Mouse (Mus musculus): ENCODE measurements at regions not wholly inside any gene's neighbourhood (a gene's known extent, or its start where the extent isn't known, plus 50 kb on each side); places are given as distances from the start of the nearest gene placed in this dataset.
"Not testable (repeated sequence)": the region's sequence is repeated elsewhere in the genome, so short reads cannot be mapped to it uniquely, and the experiment has no call there.

DNA sequence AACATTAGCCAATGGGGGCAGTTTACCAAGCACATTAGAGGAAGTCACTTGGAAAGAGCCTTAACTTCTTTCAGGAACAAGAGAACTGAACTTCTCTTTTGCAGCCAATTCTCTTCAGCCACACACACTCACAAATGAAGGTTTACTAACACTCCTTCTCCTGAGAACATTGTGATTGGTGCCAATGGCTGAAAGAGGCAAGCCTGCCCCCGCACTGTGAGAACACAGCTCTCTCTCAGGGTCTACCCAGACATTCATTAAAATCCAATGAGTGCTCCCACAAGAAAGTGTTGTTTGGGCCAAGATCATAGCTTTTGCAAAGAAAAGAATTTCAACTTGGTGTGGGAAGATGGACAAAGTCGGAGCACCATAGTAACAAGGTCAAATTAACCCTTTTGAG, 454.8 kb downstream of the Rfpl4b start:
- H3K4me3 ChIP-seq (replicated peaks), result no peak overlapping the region
- WGBS, result 92% methylated on average over 2 of the region's 2 CpGs
- no peaks in the 10 kb centered on the region for H3K36me3 ChIP-seq
- H3K9ac ChIP-seq, result no peak overlapping the region
- ATAC-seq (replicated peaks; ENCODE audit: low FRiP score), result no peak
- no peaks in the 10 kb centered on the region for H3K4me1 ChIP-seq
- H3K27ac ChIP-seq, result no peak overlapping the region
- no peak overlapping the region for H3K4me2 ChIP-seq
- H3K9me3 ChIP-seq (replicated peaks), result no peaks in the 10 kb centered on the region
- no peaks in the 10 kb centered on the region for H3K27me3 ChIP-seq

DNA sequence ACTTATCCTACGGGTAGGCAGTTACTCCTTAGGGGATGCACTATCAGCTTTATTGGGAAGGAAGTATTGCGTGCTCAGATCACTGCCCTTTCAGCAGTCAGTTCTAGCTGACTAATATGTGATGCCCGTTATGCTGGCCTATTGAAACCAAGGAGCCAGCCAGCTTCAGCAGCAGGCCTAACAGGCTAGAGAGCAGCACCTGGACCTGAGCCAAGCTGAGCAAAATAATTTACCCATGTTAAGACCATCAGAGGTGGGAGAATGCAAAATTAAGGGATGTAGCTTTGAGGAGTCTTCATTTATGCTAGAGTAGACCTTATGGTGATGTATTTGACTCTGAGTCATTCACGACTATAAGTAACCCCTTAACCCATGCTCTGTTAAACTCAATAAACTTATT, 456.7 kb downstream of the Rfpl4b start:
- Histone ChIP-seq H3K4me3 (replicated peaks) (no peak overlapping the region), H3K27me3 (no peaks in the 10 kb centered on the region), H3K9me3 (replicated peaks) (no peaks in the 10 kb centered on the region), H3K36me3 (no peaks in the 10 kb centered on the region), H3K4me1 (no peaks in the 10 kb centered on the region), H3K9ac (no peak overlapping the region), H3K27ac (no peak overlapping the region), H3K4me2 (no peak overlapping the region)
- no peak for ATAC-seq (replicated peaks; ENCODE audit: low FRiP score)
- 83% methylated on average over 4 of the region's 4 CpGs for WGBS

DNA sequence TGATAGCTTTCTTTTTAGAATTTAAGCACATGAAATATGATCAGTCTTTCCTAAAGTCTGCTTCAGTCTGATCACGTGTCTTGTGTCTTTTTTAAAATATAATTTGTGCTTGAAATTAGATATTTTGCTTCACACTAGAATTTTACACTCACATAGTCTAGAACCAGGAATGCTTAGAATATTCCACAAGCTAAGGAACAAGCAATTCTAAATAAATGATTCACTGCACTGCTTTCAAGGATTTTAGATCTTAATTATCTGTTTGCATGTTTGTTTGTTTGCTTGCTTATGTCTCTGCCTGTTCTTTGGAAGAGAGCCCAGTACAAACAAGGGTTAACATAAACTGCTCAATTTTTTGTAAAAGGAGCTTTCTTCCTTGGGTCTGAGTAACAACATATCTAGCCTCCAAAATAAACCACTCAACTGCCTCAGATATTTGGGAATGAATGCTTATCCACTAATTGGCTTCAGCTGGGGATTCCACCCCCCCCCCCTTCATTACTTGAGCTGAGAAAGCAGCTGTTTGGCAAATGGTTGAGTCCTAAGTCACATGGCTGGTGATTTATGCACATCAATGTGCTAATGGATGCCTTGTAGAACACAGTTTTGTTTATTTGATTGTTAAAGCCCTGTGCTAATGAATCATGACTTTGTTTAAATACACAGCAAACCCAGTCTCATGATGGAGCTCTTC, 463.9 kb downstream of the Rfpl4b start:
- Histone ChIP-seq H3K9me3 (replicated peaks) (no peaks in the 10 kb centered on the region), H3K4me1 (peaks cover 4% of the 10 kb centered on the region; the same call in 1 of the 2 replicates), H3K9ac (no peak overlapping the region), H3K4me3 (replicated peaks) (no peak overlapping the region), H3K36me3 (no peaks in the 10 kb centered on the region), H3K27me3 (no peaks in the 10 kb centered on the region), H3K27ac (no peak overlapping the region), H3K4me2 (no peak overlapping the region)
- 44% methylated on average over 1 of the region's 1 CpGs for WGBS
- ATAC-seq (replicated peaks; ENCODE audit: low FRiP score), result no peak

DNA sequence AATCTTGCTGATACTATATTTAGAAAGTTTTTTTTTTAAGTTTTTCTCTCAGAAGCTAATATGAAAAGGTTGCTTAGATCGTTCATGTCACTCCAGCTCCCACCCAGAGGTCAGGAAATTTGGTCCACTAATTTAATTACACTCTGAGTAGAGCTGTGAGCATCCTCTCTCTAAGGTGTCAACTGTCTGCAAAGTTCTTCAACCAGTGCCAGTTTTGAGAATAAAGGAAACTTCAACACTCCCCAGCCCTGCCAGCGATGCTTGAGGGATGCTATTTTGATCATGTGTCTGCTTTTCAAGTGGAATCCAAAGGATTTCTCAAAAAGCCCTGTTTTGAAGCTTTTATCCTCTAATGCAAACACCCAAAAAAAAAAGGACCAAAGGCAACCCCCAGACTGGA, 467.6 kb downstream of the Rfpl4b start:
- no peak overlapping the region for H3K4me2 ChIP-seq
- WGBS, result 23% methylated on average over 2 of the region's 2 CpGs
- H3K36me3 ChIP-seq, result no peaks in the 10 kb centered on the region

DNA sequence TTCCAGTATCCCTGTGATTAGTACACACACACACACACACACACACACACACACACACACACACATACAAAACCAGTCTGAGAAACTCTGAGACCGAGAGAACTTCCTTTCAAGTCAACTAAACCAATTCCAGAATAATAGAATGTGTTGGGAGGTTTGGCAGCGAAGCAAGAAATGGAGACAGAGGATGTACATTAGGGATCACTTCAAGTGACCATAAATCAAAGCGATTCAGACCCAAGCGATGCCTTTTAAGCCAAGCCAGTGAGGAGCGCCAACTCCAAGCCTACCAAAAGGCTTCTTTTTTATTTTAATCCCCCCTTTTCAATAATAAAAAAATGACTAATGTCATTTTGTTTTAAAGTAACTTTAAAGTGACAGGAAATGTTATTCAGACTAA, 468.1 kb downstream of the Rfpl4b start:
- peaks cover 4% of the 10 kb centered on the region; the same call in 1 of the 2 replicates for H3K4me1 ChIP-seq
- no peak overlapping the region for H3K27ac ChIP-seq
- H3K4me2 ChIP-seq, result no peak overlapping the region
- H3K4me3 ChIP-seq (replicated peaks), result no peak overlapping the region
- H3K9ac ChIP-seq, result no peak overlapping the region
- peak; percentile 60; the same call in 1 of the 2 replicates for ATAC-seq (replicated peaks; ENCODE audit: low FRiP score)
- no peaks in the 10 kb centered on the region for H3K36me3 ChIP-seq
- H3K9me3 ChIP-seq (replicated peaks), result no peaks in the 10 kb centered on the region
- H3K27me3 ChIP-seq, result no peaks in the 10 kb centered on the region
- WGBS, result 41% methylated on average over 5 of the region's 5 CpGs

More for the DNA sequence above, 467.6 kb downstream of the Rfpl4b start:
- H3K27ac ChIP-seq, result no peak overlapping the region
- no peak overlapping the region for H3K4me3 ChIP-seq (replicated peaks)
- no peaks in the 10 kb centered on the region for H3K9me3 ChIP-seq (replicated peaks)
- no peak overlapping the region for H3K9ac ChIP-seq
- H3K27me3 ChIP-seq, result no peaks in the 10 kb centered on the region
- peaks cover 4% of the 10 kb centered on the region; the same call in 1 of the 2 replicates for H3K4me1 ChIP-seq
- ATAC-seq (replicated peaks; ENCODE audit: low FRiP score), result no peak

DNA sequence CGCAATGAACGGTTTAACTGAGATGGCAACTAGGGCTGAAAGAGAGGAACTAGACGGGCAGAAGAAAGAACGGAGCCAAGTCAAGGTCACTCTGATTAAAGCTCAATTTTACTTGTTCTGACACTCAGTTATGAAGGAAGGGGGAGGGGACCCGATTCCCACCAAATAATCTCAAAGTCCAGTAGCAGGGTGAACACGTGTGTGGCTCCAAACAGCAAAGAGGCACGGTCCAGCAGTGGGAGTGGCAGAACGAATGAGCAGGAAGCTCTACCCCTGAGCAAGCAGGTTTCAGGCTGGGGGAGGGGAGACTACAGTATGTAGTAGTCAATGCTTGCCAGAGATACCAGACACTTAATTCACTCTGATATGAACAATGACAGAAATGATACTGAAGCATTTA, 474.6 kb downstream of the Rfpl4b start:
- not testable (repeated sequence) for H3K27me3 ChIP-seq

DNA sequence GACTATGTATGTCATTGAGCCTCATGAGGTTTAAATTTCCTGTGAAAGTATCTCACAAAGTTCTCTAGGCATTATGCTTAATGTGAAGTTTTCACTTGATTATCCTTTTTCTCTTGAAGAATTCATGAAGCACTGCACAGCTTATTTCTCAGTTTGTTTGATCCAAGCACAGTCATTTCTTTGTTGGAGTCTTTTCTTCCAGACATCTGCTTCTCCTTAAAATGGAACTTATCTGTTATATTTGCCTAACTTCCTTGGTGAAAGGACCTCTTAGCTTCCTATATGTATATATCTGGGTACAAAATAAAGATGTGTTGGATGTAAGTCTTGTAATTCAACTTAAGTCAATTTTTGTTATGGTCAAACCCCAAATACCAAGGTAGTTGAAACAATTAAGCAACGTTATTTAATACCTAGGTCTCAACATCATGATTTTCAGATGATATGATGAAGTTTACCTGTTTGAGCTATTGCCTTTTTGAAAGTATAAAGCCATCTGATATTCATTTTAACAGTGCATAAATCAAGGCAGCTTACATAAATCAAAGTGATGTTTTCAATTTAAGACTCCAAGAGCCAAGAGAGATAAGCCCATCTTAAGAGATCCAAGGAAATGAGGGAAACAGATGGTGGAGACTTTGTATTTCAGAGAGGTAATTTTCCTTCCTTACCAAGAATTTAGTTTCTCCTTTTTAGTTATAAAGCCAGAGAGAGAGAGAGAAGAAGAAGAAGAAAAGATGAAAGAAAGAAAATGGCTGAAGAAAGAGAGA, 481.0 kb downstream of the Rfpl4b start:
- Histone ChIP-seq H3K27me3 (no peaks in the 10 kb centered on the region), H3K9ac (no peak overlapping the region), H3K4me3 (replicated peaks) (no peak overlapping the region), H3K9me3 (replicated peaks) (no peaks in the 10 kb centered on the region), H3K36me3 (no peaks in the 10 kb centered on the region), H3K4me2 (no peak overlapping the region), H3K27ac (no peak overlapping the region), H3K4me1 (no peaks in the 10 kb centered on the region)
- no peak for ATAC-seq (replicated peaks; ENCODE audit: low FRiP score)
- WGBS, result 76% methylated on average over 1 of the region's 1 CpGs

More for the DNA sequence above, 474.6 kb downstream of the Rfpl4b start:
- not testable (repeated sequence) for H3K9ac ChIP-seq; H3K9me3 ChIP-seq (replicated peaks); ATAC-seq (replicated peaks; ENCODE audit: low FRiP score); H3K36me3 ChIP-seq; H3K4me2 ChIP-seq; H3K27ac ChIP-seq; H3K4me3 ChIP-seq (replicated peaks); H3K4me1 ChIP-seq
- 58% methylated on average over 8 of the region's 8 CpGs for WGBS

DNA sequence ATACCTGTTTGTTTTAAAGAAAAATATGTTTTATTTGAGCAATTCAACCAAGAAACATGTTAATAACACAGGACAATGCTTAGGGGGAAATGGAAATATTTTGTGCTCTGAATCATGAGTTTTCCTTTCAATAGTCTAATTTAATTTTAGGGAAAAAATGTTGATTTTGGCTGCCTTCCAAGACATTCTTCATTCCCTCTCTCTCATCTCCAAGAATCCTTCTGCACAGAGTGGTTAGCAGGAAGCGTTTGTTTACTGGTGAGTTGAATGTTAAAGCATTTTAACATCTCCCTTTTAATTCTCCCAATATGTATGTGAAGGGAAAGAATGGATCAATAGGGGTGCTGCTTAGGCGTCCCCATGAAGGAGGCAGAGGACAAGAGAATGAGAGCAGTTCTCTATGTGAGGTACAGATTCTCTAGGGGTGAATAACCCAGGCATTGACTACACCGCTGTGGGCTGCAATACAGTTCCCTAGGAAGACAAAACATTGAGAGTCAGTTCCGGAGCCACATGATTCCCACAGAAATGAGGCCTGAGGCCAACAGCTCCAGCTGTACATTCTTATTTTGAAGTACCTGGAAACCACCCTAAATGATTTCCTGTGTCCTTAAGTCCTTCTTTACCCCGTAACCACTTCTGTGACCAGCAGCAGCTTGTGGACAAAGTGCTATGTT, 512.7 kb downstream of the Rfpl4b start:
- peaks cover 4% of the 10 kb centered on the region; the same call in 1 of the 2 replicates for H3K4me1 ChIP-seq
- no peak overlapping the region for H3K4me3 ChIP-seq (replicated peaks)
- no peak overlapping the region for H3K4me2 ChIP-seq
- H3K27me3 ChIP-seq, result no peaks in the 10 kb centered on the region
- H3K36me3 ChIP-seq, result no peaks in the 10 kb centered on the region
- H3K9me3 ChIP-seq (replicated peaks), result no peaks in the 10 kb centered on the region
- WGBS, result 41% methylated on average over 5 of the region's 5 CpGs
- ATAC-seq (replicated peaks; ENCODE audit: low FRiP score), result peak; percentile 54; the same call in 1 of the 2 replicates
- H3K27ac ChIP-seq, result peak overlapping the region; percentile 49
- no peak overlapping the region for H3K9ac ChIP-seq

DNA sequence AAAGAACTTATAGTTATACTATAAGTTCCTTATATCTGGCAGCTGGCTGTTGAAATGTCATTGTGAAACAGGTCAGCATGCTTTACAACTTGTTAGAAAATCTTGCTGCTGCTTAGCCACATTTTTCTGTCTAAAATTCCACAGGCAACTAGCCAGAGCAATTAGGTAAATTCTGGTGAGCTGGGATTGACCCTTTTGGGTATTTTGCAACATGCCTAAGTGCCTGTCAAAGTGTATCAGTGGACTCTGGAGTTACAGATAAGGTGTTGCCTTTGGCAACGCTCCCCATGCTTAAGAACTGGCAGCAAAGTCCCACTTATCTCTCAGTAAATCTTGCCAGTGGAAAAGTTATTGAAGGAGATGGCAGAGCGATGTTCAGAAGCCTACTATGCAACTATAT, 525.9 kb downstream of the Rfpl4b start:
- Histone ChIP-seq H3K9ac (no peak overlapping the region), H3K4me2 (no peak overlapping the region), H3K36me3 (no peaks in the 10 kb centered on the region), H3K9me3 (replicated peaks) (no peaks in the 10 kb centered on the region), H3K4me1 (no peaks in the 10 kb centered on the region), H3K4me3 (replicated peaks) (no peak overlapping the region), H3K27me3 (no peaks in the 10 kb centered on the region), H3K27ac (no peak overlapping the region)
- 61% methylated on average over 2 of the region's 2 CpGs for WGBS
- no peak for ATAC-seq (replicated peaks; ENCODE audit: low FRiP score)

DNA sequence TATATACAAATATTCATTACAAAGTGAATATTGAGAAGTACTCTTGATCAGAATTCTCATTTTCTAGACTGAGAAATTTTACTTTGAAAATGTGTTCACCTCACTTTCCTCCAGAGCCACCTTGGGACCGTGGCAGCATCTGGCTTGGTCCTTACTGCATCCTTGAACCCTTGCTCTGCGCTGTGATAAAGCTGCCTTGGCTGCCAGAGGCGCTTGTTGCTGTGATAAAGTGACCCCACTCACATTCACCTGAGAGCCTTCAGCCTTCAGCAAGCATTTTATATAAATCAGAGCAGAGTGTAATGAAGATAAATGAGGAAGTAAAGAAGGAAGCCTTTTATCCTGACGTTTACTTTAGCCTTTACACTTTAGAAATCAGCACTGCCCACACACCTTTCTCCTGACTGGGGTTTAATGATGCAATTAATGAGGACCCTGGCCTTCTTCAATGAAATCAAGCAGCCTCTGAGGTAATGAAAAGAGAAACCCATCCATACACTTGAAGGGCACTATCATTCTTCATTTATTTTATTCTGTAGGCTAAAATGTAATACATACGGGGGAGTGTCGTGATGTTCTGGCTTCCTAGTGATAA, 532.8 kb downstream of the Rfpl4b start:
- Histone ChIP-seq H3K4me2 (no peak overlapping the region), H3K27me3 (no peaks in the 10 kb centered on the region), H3K9me3 (replicated peaks) (no peaks in the 10 kb centered on the region), H3K27ac (no peak overlapping the region), H3K9ac (no peak overlapping the region), H3K36me3 (no peaks in the 10 kb centered on the region), H3K4me3 (replicated peaks) (no peak overlapping the region), H3K4me1 (no peaks in the 10 kb centered on the region)
- WGBS, result 17% methylated on average over 6 of the region's 6 CpGs
- peak; percentile 87 for ATAC-seq (replicated peaks; ENCODE audit: low FRiP score)

DNA sequence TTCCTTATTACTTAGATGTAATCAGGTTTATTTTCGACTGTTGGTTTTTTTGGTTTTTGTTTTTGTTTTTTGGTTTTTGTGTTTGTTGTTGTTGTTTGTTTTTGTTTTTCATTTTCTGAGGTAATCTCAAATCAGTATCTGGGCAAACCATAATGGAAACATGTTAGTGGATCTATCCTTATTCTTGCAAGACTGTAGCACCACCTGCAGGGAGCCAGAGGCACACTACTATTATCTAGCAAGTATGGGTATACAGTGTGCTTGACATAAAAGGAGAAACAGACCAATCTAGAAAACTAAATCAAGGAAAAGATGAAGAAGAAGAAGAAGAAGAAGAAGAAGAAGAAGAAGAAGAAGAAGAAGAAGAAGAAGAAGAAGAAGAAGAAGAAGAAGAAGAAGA, 552.4 kb downstream of the Rfpl4b start:
- Histone ChIP-seq H3K4me1 (no peaks in the 10 kb centered on the region), H3K9me3 (replicated peaks) (no peaks in the 10 kb centered on the region), H3K4me2 (no peak overlapping the region), H3K27ac (no peak overlapping the region), H3K4me3 (replicated peaks) (no peak overlapping the region), H3K27me3 (no peaks in the 10 kb centered on the region), H3K36me3 (no peaks in the 10 kb centered on the region), H3K9ac (no peak overlapping the region)
- WGBS, result 93% methylated on average over 1 of the region's 1 CpGs
- no peak for ATAC-seq (replicated peaks; ENCODE audit: low FRiP score)

DNA sequence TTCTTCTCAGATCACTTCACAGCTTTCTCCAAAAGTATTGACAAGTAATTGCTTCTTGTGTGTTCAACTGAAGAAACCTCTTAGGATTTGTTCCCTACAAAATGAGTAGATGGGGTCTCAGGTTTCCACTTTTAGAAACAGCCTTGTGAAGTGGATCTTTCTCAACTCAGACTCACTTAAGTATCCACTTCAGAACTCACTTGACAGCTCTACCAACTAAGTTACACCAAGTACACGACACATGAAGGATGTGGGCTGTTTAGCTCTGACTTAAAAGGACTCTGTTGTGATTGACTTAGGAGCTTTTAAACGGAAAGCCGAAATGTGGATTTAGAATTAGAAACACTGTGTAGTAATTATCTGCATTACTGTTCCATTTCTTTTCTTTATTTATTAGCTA, 556.0 kb downstream of the Rfpl4b start:
- no peaks in the 10 kb centered on the region for H3K4me1 ChIP-seq
- no peaks in the 10 kb centered on the region for H3K9me3 ChIP-seq (replicated peaks)
- no peak overlapping the region for H3K4me3 ChIP-seq (replicated peaks)
- H3K36me3 ChIP-seq, result no peaks in the 10 kb centered on the region
- no peak for ATAC-seq (replicated peaks; ENCODE audit: low FRiP score)
- no peak overlapping the region for H3K9ac ChIP-seq
- no peaks in the 10 kb centered on the region for H3K27me3 ChIP-seq
- no peak overlapping the region for H3K4me2 ChIP-seq
- 75% methylated on average over 3 of the region's 3 CpGs for WGBS
- H3K27ac ChIP-seq, result no peak overlapping the region
